In the genomic region with DNA sequence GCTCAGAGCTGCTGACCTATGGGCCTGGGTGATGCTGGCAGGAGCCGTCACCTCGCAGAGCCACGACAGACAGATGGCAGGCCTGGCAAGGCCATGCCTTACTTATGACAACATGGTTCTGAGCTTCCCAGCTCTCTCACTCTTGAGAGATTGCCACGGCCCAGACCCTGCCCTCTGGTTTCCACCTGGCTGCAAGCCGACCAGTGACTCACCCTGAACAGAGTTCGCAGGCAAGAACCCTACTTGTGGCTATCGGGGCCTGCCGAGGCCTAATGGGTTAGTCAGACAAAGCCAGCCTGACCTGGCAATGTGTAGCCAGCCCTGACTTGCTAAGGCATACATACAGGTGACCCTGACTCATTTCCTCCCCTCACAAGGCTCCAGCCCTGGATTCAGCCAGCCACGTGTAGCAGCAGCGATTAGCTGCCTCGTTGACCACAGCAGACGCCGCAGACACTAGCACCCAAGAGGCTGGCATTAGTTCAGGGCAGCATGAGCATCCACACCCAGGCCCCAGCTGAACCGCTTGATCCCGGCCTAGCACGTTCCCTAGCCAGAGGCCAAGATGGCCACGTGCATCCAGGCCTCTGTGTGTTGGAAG, we compare ENCODE assay signal across 10 mouse cellular contexts. TPM values are rescaled to one million over a fixed set of nuclear protein-coding genes. Genes with fewer than 3 reads are reported as not detected.
DNase-seq lines count a peak whose midpoint lies in the region; ATAC-seq and TF ChIP-seq lines count a peak whose summit lies in the region.
"Had no signal": no experiment of that assay in that cellular context is flagged by ENCODE, and none has a peak within 500 bp of the region (broad histone marks: within the 10 kb centered on the region; RNA-seq: fewer than 3 reads in every experiment).

No protein-coding gene starts in this region.

- no peaks in the 10 kb centered on the region for H3K27me3 ChIP-seq in hindbrain, embryonic 15.5 days
- H3K27me3 ChIP-seq in hindbrain, embryonic 11.5 days (ENCODE audit: control insufficient read depth, insufficient read depth, low read length): no peaks in the 10 kb centered on the region
- no peaks in the 10 kb centered on the region for H3K27me3 ChIP-seq in kidney, postnatal 0 days (ENCODE audit: insufficient read depth, low read length)
- H3K27me3 ChIP-seq in midbrain, embryonic 11.5 days (ENCODE audit: control insufficient read depth, insufficient read depth, low read length): no peaks in the 10 kb centered on the region
- H3K27me3 ChIP-seq: embryonic facial prominence, embryonic 15.5 days; limb, embryonic 12.5 days had no signal

- DNase-seq in hindbrain, embryonic 11.5 days (ENCODE audit: low spot score): no peak
- DNase-seq in Muller cell, postnatal 12 days (ENCODE audit: inconsistent ontology term): peak; percentile 97
- DNase-seq in cerebellum, adult 8-10 months: peak; percentile 88
- DNase-seq in kidney, postnatal 0 days (ENCODE audit: low spot score): no peak
- DNase-seq in testis, postnatal 10 days (ENCODE audit: low spot score): no peak
- no peak for DNase-seq in lung, adult 2 months
- DNase-seq in midbrain, embryonic 11.5 days (ENCODE audit: low spot score, missing footprints): no peak

- no peaks in the 10 kb centered on the region for H3K9me3 ChIP-seq in hindbrain, embryonic 15.5 days
- no peaks in the 10 kb centered on the region for H3K9me3 ChIP-seq in hindbrain, embryonic 11.5 days (ENCODE audit: control insufficient read depth, low read length)
- no peaks in the 10 kb centered on the region for H3K9me3 ChIP-seq in kidney, postnatal 0 days (replicated peaks; ENCODE audit: low read length)
- H3K9me3 ChIP-seq in midbrain, embryonic 11.5 days (ENCODE audit: control insufficient read depth, low read length): no peaks in the 10 kb centered on the region
- H3K9me3 ChIP-seq: embryonic facial prominence, embryonic 15.5 days; limb, embryonic 12.5 days had no signal

- TF ChIP-seq POLR2A in lung, adult 2 months (IDR thresholded peaks at IDR 0.05; ENCODE audit: borderline replicate concordance, extremely low read depth, low read depth, low read length): no peak

- 75% methylated on average over 17 of the region's 17 CpGs for WGBS in hindbrain, embryonic 15.5 days
- WGBS in hindbrain, embryonic 11.5 days: 89% methylated on average over 17 of the region's 17 CpGs
- WGBS in kidney, postnatal 0 days: 63% methylated on average over 17 of the region's 17 CpGs
- WGBS in lung, adult 2 months: 71% methylated on average over 17 of the region's 17 CpGs
- WGBS in midbrain, embryonic 11.5 days: 92% methylated on average over 17 of the region's 17 CpGs

- H3K27ac ChIP-seq in hindbrain, embryonic 15.5 days (replicated peaks): peak overlapping the region; percentile 50; the same call in 1 of the 2 replicates
- H3K27ac ChIP-seq in hindbrain, embryonic 11.5 days (ENCODE audit: low read depth, low read length): no peak overlapping the region
- H3K27ac ChIP-seq in kidney, postnatal 0 days: peak overlapping the region; percentile 60
- H3K27ac ChIP-seq in midbrain, embryonic 11.5 days (ENCODE audit: low read depth, low read length): no peak overlapping the region
- H3K27ac ChIP-seq: embryonic facial prominence, embryonic 15.5 days; limb, embryonic 12.5 days had no signal

- H3K4me2 ChIP-seq in hindbrain, embryonic 15.5 days: no peak overlapping the region
- H3K4me2 ChIP-seq in hindbrain, embryonic 11.5 days (replicated peaks; ENCODE audit: low read depth, low read length): no peak overlapping the region
- H3K4me2 ChIP-seq in kidney, postnatal 0 days (ENCODE audit: low read length): no peak overlapping the region
- H3K4me2 ChIP-seq in midbrain, embryonic 11.5 days: no peak overlapping the region
- H3K4me2 ChIP-seq: embryonic facial prominence, embryonic 15.5 days; limb, embryonic 12.5 days had no signal

- H3K36me3 ChIP-seq in hindbrain, embryonic 15.5 days: peaks cover 48% of the 10 kb centered on the region
- H3K36me3 ChIP-seq in hindbrain, embryonic 11.5 days (ENCODE audit: control insufficient read depth, insufficient read depth, low read length): peaks cover 10% of the 10 kb centered on the region; the same call in 1 of the 2 replicates
- H3K36me3 ChIP-seq in kidney, postnatal 0 days (ENCODE audit: insufficient read depth, low read length): peaks cover 32% of the 10 kb centered on the region
- peaks cover 37% of the 10 kb centered on the region for H3K36me3 ChIP-seq in midbrain, embryonic 11.5 days (ENCODE audit: control insufficient read depth, insufficient read depth, low read length)

- H3K4me3 ChIP-seq in hindbrain, embryonic 15.5 days: no peak overlapping the region
- no peak overlapping the region for H3K4me3 ChIP-seq in hindbrain, embryonic 11.5 days (ENCODE audit: low read depth, low read length)
- H3K4me3 ChIP-seq in kidney, postnatal 0 days (replicated peaks; ENCODE audit: low read depth, low read length): no peak overlapping the region
- no peak overlapping the region for H3K4me3 ChIP-seq in lung, adult 2 months (replicated peaks; ENCODE audit: extremely low read depth, low read depth, low read length)
- no peak overlapping the region for H3K4me3 ChIP-seq in midbrain, embryonic 11.5 days (ENCODE audit: low read depth, low read length)
- H3K4me3 ChIP-seq: embryonic facial prominence, embryonic 15.5 days; limb, embryonic 12.5 days had no signal

- TF ChIP-seq CTCF in kidney, postnatal 0 days (IDR thresholded peaks at IDR 0.05; ENCODE audit: low read depth): 0 out of 2 replicates have a peak, but pooled peaks have one; percentile 3
- TF ChIP-seq CTCF in lung, adult 2 months (IDR thresholded peaks at IDR 0.05; ENCODE audit: insufficient read depth, low read length): no peak

- ATAC-seq in hindbrain, embryonic 15.5 days (ENCODE audit: low FRiP score, low read depth): no peak
- ATAC-seq in hindbrain, embryonic 11.5 days (ENCODE audit: low FRiP score): no peak
- peak; percentile 77 for ATAC-seq in kidney, postnatal 0 days (replicated peaks; ENCODE audit: low FRiP score, low read depth)
- no peak for ATAC-seq in midbrain, embryonic 11.5 days (ENCODE audit: low FRiP score)

- H3K4me1 ChIP-seq in hindbrain, embryonic 15.5 days (replicated peaks): peaks cover 49% of the 10 kb centered on the region
- peaks cover 13% of the 10 kb centered on the region for H3K4me1 ChIP-seq in hindbrain, embryonic 11.5 days (replicated peaks; ENCODE audit: control insufficient read depth, insufficient read depth, low read length)
- peaks cover 13% of the 10 kb centered on the region for H3K4me1 ChIP-seq in kidney, postnatal 0 days (replicated peaks; ENCODE audit: insufficient read depth, low read length)
- peaks cover 10% of the 10 kb centered on the region for H3K4me1 ChIP-seq in lung, adult 2 months (ENCODE audit: control insufficient read depth, insufficient read depth, low read length)
- H3K4me1 ChIP-seq in midbrain, embryonic 11.5 days (ENCODE audit: control insufficient read depth, insufficient read depth, low read length): peaks cover 21% of the 10 kb centered on the region

- no peak overlapping the region for H3K9ac ChIP-seq in hindbrain, embryonic 15.5 days
- no peak overlapping the region for H3K9ac ChIP-seq in hindbrain, embryonic 11.5 days (ENCODE audit: low read depth, low read length)
- no peak overlapping the region for H3K9ac ChIP-seq in kidney, postnatal 0 days (ENCODE audit: low read depth, low read length)
- H3K9ac ChIP-seq in midbrain, embryonic 11.5 days (ENCODE audit: low read length): no peak overlapping the region
- H3K9ac ChIP-seq: embryonic facial prominence, embryonic 15.5 days; limb, embryonic 12.5 days had no signal

RNA-seq across cellular contexts. Expression of gene Vps37b, which starts 25.1 kb away (rescaled TPM):
- polyA plus RNA-seq in hindbrain, embryonic 15.5 days (2015; fragmentation: Nextera tagmentation; extraction: Ambion mirVana): 75.5 and 82.4 TPM in 2 replicates
- 38.3 and 48.8 TPM in 2 replicates for polyA plus RNA-seq in hindbrain, embryonic 11.5 days (2014; fragmentation: Nextera tagmentation; extraction: Ambion mirVana)
- 30.7 and 31.7 TPM in 2 replicates for polyA plus RNA-seq in kidney, postnatal 0 days (2015; fragmentation: Nextera tagmentation; extraction: Ambion mirVana)
- polyA plus RNA-seq in lung, adult 2 months (2012; rRNA removed): 36.6 and 39.3 TPM in 2 replicates
- 45.5 and 50.7 TPM in 2 replicates for polyA plus RNA-seq in midbrain, embryonic 11.5 days (2014; fragmentation: Nextera tagmentation; extraction: Ambion mirVana)

RNA-seq across cellular contexts. Expression of gene Hip1r, which starts 33.6 kb away (rescaled TPM):
- 33.9 and 34.2 TPM in 2 replicates for polyA plus RNA-seq in hindbrain, embryonic 15.5 days (2015; fragmentation: Nextera tagmentation; extraction: Ambion mirVana)
- polyA plus RNA-seq in hindbrain, embryonic 11.5 days (2014; fragmentation: Nextera tagmentation; extraction: Ambion mirVana): 6.0 and 9.7 TPM in 2 replicates
- 24.8 and 28.4 TPM in 2 replicates for polyA plus RNA-seq in kidney, postnatal 0 days (2015; fragmentation: Nextera tagmentation; extraction: Ambion mirVana)
- 31.9 and 36.4 TPM in 2 replicates for polyA plus RNA-seq in lung, adult 2 months (2012; rRNA removed)
- 4.6 and 5.2 TPM in 2 replicates for polyA plus RNA-seq in midbrain, embryonic 11.5 days (2014; fragmentation: Nextera tagmentation; extraction: Ambion mirVana)

Comparison
In these comparisons a context has a peak if more than half of its experiments do, and no peak if none do; other contexts are left out.
1. H3K27ac ChIP-seq: peak in hindbrain, embryonic 15.5 days (single experiment) and kidney, postnatal 0 days (single experiment); none in hindbrain, embryonic 11.5 days (single experiment) and midbrain, embryonic 11.5 days (single experiment).
2. DNase-seq: peak in Muller cell, postnatal 12 days (single experiment) and cerebellum, adult 8-10 months (single experiment); none in hindbrain, embryonic 11.5 days (single experiment), kidney, postnatal 0 days (single experiment), testis, postnatal 10 days (single experiment), lung, adult 2 months (single experiment) and midbrain, embryonic 11.5 days (single experiment).